Mouse (Mus musculus): Measurements from ENCODE around the gene Olfr482. TPM values are rescaled to one million over a fixed set of nuclear protein-coding genes. Genes with fewer than 3 reads are reported as not detected.

Olfr482 gene
- polyA plus RNA-seq, 1 experiment from 2014 or later, result 0.09 TPM

Other genes with a start within 250 kb of the Olfr482 start
- gene Olfr472, start 199.7 kb downstream of the Olfr482 start, polyA plus RNA-seq (2014; fragmentation: Nextera tagmentation; extraction: Ambion mirVana), result not detected in 2 replicates
- gene Olfr473, start 167.1 kb downstream of the Olfr482 start, polyA plus RNA-seq (2014; fragmentation: Nextera tagmentation; extraction: Ambion mirVana), result not detected in 2 replicates
- not detected in 2 replicates for gene Olfr474, start 142.9 kb downstream of the Olfr482 start, polyA plus RNA-seq (2014; fragmentation: Nextera tagmentation; extraction: Ambion mirVana)
- gene Olfr476, start 132.8 kb downstream of the Olfr482 start, polyA plus RNA-seq (2014; fragmentation: Nextera tagmentation; extraction: Ambion mirVana), result not detected in 2 replicates
- not detected in 2 replicates for gene Olfr477, start 110.9 kb downstream of the Olfr482 start, polyA plus RNA-seq (2014; fragmentation: Nextera tagmentation; extraction: Ambion mirVana)
- not detected in 2 replicates for gene Olfr478, start 63.6 kb downstream of the Olfr482 start, polyA plus RNA-seq (2014; fragmentation: Nextera tagmentation; extraction: Ambion mirVana)
- gene Olfr479, start 46.9 kb downstream of the Olfr482 start, polyA plus RNA-seq (2014; fragmentation: Nextera tagmentation; extraction: Ambion mirVana), result not detected in 2 replicates
- not detected in 2 replicates for gene Olfr480, start 30.2 kb downstream of the Olfr482 start, polyA plus RNA-seq (2014; fragmentation: Nextera tagmentation; extraction: Ambion mirVana)
- gene Olfr481, start 17.7 kb downstream of the Olfr482 start, polyA plus RNA-seq (2014; fragmentation: Nextera tagmentation; extraction: Ambion mirVana), result not detected in 2 replicates
- not detected in 2 replicates for gene Olfr483, start 3.3 kb upstream of the Olfr482 start, polyA plus RNA-seq (2014; fragmentation: Nextera tagmentation; extraction: Ambion mirVana)
- not detected in 2 replicates for gene Olfr484, start 29.9 kb upstream of the Olfr482 start, polyA plus RNA-seq (2014; fragmentation: Nextera tagmentation; extraction: Ambion mirVana)
- gene Olfr485, start 62.3 kb upstream of the Olfr482 start, polyA plus RNA-seq (2014; fragmentation: Nextera tagmentation; extraction: Ambion mirVana), result not detected in 2 replicates
- gene Olfr486, start 75.2 kb upstream of the Olfr482 start, polyA plus RNA-seq (2014; fragmentation: Nextera tagmentation; extraction: Ambion mirVana), result not detected in 2 replicates
- not detected in 2 replicates for gene Olfr487, start 117.0 kb upstream of the Olfr482 start, polyA plus RNA-seq (2014; fragmentation: Nextera tagmentation; extraction: Ambion mirVana)
- not detected in 2 replicates for gene Olfr488, start 160.8 kb upstream of the Olfr482 start, polyA plus RNA-seq (2014; fragmentation: Nextera tagmentation; extraction: Ambion mirVana)
- not detected in 2 replicates for gene Olfr490, start 191.3 kb upstream of the Olfr482 start, polyA plus RNA-seq (2014; fragmentation: Nextera tagmentation; extraction: Ambion mirVana)
- not detected in 2 replicates for gene Olfr491, start 215.9 kb upstream of the Olfr482 start, polyA plus RNA-seq (2014; fragmentation: Nextera tagmentation; extraction: Ambion mirVana)
- not detected in 2 replicates for gene Olfr492, start 226.1 kb upstream of the Olfr482 start, polyA plus RNA-seq (2014; fragmentation: Nextera tagmentation; extraction: Ambion mirVana)
- gene Olfr493, start 249.4 kb upstream of the Olfr482 start, polyA plus RNA-seq (2014; fragmentation: Nextera tagmentation; extraction: Ambion mirVana), result not detected in 2 replicates

All from heart, embryonic 14.5 days (tissue).